Mouse (Mus musculus) hematopoietic multipotent progenitor cell, adult 10-12 weeks (in vitro differentiated cells): Measurements from ENCODE around the gene Olfr120. TPM values are rescaled to one million over a fixed set of nuclear protein-coding genes. Genes with fewer than 3 reads are reported as not detected.

ENCODE experiments used
- polyA plus RNA-seq: library from polyadenylated mRNA; stranded (reverse); fragments of >175 nt; gene quantifications from 2 replicates; pipeline ENCODE4 v1.2.3, GENCODE M21; 2012; ENCODE audit warnings: low replicate concordance

Gene Olfr120
- polyA plus RNA-seq = not detected in 2 replicates

DNA sequence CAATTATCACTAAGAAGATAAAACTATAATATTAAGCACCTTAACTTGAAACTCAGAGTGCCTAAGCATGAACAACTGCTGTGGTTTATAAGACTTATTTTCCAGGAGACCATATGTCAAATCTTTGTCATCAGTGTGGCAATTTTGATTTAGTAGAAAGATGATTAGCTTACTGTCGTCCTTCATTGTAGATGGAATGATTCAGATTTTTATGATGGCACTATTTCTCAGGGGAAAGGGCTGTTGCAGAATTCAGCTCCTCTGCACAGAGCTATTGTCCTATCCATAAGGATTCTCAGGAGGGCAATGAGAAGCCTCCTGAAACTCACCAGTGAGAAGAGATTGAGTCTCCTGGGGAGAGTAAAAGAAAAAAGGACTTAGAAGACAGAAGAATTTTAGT is at the start of gene Olfr120:
Gene Olfr120 (plus strand): TSS at position 301 of the 400 bp plus-strand sequence.

DNA sequence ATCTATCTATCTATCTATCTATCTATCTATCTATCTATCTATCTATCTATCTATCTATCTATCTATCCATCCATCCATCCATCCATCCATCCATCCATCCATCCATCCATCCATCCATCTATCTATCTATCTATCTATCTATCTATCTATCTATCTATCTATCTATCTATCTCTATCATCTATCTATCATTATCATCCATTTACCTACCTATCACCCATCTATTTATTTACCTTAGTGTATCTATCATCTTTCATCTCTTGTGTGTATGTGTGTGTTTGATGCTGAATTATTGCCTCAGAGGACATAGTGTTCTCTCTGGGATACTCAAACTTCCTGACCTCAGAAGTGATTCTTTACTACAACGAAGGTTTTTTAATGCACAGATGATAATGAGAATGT is 25.3 kb upstream of the Olfr120 start, which contains the start of gene Olfr119:
Gene Olfr119 (plus strand): TSS at position 301 of the 400 bp plus-strand sequence.

DNA sequence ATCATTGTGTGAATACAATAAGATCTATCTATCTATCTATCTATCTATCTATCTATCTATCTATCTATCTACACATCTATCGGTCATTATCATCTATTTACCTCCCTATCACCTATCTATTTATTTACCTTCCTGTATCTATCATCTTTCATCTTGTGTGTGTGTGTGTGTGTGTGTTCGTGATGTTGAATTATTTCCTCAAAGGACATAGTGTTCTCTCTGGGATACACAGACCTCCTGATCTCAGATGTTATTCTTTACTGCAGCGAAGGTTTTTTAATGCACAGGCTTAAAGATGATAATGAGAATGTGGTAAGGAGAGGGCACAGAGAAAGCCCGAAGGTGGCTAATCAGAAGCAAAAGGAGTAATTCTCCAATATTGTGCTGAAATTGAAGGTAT is 46.7 kb downstream of the Olfr120 start, which contains the start of gene Olfr122:
Gene Olfr122 (plus strand): TSS at position 301 of the 400 bp plus-strand sequence.

Other genes with a start within 250 kb of the Olfr120 start
- 0.64 and 1.3 TPM in 2 replicates for gene H2-M2, start 238.3 kb upstream of the Olfr120 start, polyA plus RNA-seq
- not detected in 2 replicates for gene Olfr110, start 229.3 kb upstream of the Olfr120 start, polyA plus RNA-seq
- not detected in 2 replicates for gene Olfr111, start 213.8 kb upstream of the Olfr120 start, polyA plus RNA-seq
- not detected in 2 replicates for gene Olfr112, start 152.4 kb upstream of the Olfr120 start, polyA plus RNA-seq
- gene Olfr113, start 144.1 kb upstream of the Olfr120 start, polyA plus RNA-seq = not detected in 2 replicates
- not detected in 2 replicates for gene Olfr114, start 129.1 kb upstream of the Olfr120 start, polyA plus RNA-seq
- gene Olfr115, start 94.7 kb upstream of the Olfr120 start, polyA plus RNA-seq = not detected in 2 replicates
- gene Olfr116, start 94.6 kb upstream of the Olfr120 start, polyA plus RNA-seq = not detected in 2 replicates
- not detected in 2 replicates for gene Olfr117, start 58.0 kb upstream of the Olfr120 start, polyA plus RNA-seq
- gene Olfr118, start 54.8 kb upstream of the Olfr120 start, polyA plus RNA-seq = not detected in 2 replicates
- not detected in 2 replicates for gene Olfr119, start 25.2 kb upstream of the Olfr120 start, polyA plus RNA-seq
- gene Olfr121, start 27.0 kb downstream of the Olfr120 start, polyA plus RNA-seq = not detected in 2 replicates
- not detected in 2 replicates for gene Olfr122, start 46.8 kb downstream of the Olfr120 start, polyA plus RNA-seq
- gene Olfr123, start 71.7 kb downstream of the Olfr120 start, polyA plus RNA-seq = not detected in 2 replicates
- not detected in 2 replicates for gene Olfr124, start 78.1 kb downstream of the Olfr120 start, polyA plus RNA-seq
- gene Olfr125, start 111.1 kb downstream of the Olfr120 start, polyA plus RNA-seq = not detected in 2 replicates
- not detected in 2 replicates for gene Olfr126, start 125.7 kb downstream of the Olfr120 start, polyA plus RNA-seq
- not detected in 2 replicates for gene Olfr127, start 178.6 kb downstream of the Olfr120 start, polyA plus RNA-seq
- gene Olfr128, start 198.7 kb downstream of the Olfr120 start, polyA plus RNA-seq = not detected in 2 replicates
- gene Olfr761, start 231.3 kb downstream of the Olfr120 start, polyA plus RNA-seq = not detected in 2 replicates